Mouse (Mus musculus) limb, embryonic 13.5 days (tissue): ENCODE results near the gene Gm29276. TPM values are rescaled to one million over a fixed set of nuclear protein-coding genes. Genes with fewer than 3 reads are reported as not detected.
"Not testable (repeated sequence)": the region's sequence is repeated elsewhere in the genome, so short reads cannot be mapped to it uniquely, and the experiment has no call there.

Experiments
- ATAC-seq: fragments of 200-750 bp; cut with Nextera tagmentation; 2 replicates; pipeline ENCODE4 v1.8.0; 2017; ENCODE audit warnings: low read depth, moderate number of reproducible peaks, moderate TSS enrichment; ENCODE audit not compliant: low FRiP score
- H3K27ac ChIP-seq: fragments of 300-500 bp; sonication (generic); 2 replicates; pipeline ENCODE4 v1.5.1; 2015; ENCODE audit warnings: inconsistent platforms, mild to moderate bottlenecking, moderate library complexity
- H3K27me3 ChIP-seq: fragments of 300-500 bp; sonication (generic); 2 replicates; pipeline ENCODE4 v1.6.1; 2015; ENCODE audit warnings: mild to moderate bottlenecking, inconsistent platforms
- H3K36me3 ChIP-seq: fragments of 300-500 bp; sonication (generic); 2 replicates; pipeline ENCODE4 v1.6.1; 2015; ENCODE audit warnings: inconsistent platforms, mild to moderate bottlenecking, moderate library complexity
- H3K4me1 ChIP-seq: fragments of 300-500 bp; sonication (generic); 2 replicates; pipeline ENCODE4 v1.6.1; 2015; ENCODE audit warnings: inconsistent platforms
- H3K4me2 ChIP-seq: fragments of 300-500 bp; sonication (generic); replicated peaks from 2 replicates; pipeline ENCODE4 v1.6.1; 2015; ENCODE audit warnings: inconsistent platforms, mild to moderate bottlenecking, moderate library complexity
- H3K4me3 ChIP-seq: fragments of 300-500 bp; sonication (generic); 2 replicates; pipeline ENCODE4 v1.5.1; 2015; ENCODE audit warnings: moderate library complexity, mild to moderate bottlenecking, inconsistent platforms
- H3K9ac ChIP-seq: fragments of 300-500 bp; sonication (generic); 2 replicates; pipeline ENCODE4 v1.6.1; 2015; ENCODE audit warnings: mild to moderate bottlenecking, inconsistent platforms
- H3K9me3 ChIP-seq: fragments of 300-500 bp; sonication (generic); 2 replicates; pipeline ENCODE4 v1.6.1; 2016; ENCODE audit warnings: inconsistent platforms
- WGBS: fragments of 180-500 bp; shearing (Covaris S2); methylation state at CpG from one replicate; pipeline ENCODE4 v1.1.7; 2015; 5-methylcytosine and 5-hydroxymethylcytosine counted together
- polyA plus RNA-seq: library from polyadenylated mRNA; unstranded; fragments of >200 nt; fragmentation: Nextera tagmentation; extraction: Ambion mirVana; gene quantifications from 2 replicates; pipeline ENCODE4 v1.2.1, GENCODE M21; 2015

Gm29276 gene
- polyA plus RNA-seq = not detected in 2 replicates

DNA sequence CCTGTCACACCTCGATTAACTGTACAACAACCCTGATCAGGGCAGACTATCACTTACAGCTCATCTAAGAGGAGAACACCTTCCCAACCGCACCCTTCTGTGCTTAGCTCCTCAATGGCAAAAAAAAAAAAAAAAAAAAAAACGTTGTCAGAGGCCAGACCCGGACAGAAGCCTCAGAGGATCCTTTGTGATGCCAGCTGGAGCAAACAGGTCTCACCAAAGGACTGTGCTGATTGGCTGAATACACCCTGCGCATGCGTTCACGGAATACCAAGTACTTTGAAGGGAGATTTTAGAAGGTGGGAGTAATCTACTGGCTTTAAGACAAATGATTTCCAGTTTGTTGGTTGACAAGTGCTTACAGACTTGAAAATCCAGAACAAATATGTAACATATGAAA is at the start of gene Gm29276:
TSS of gene Gm29276 (minus strand) at position 101 of the 400 bp plus-strand sequence.
- H3K4me1 ChIP-seq, H3K9me3 ChIP-seq, H3K9ac ChIP-seq, H3K4me3 ChIP-seq, H3K27ac ChIP-seq, ATAC-seq, H3K27me3 ChIP-seq, H3K4me2 ChIP-seq, H3K36me3 ChIP-seq: not testable (repeated sequence)
- no CpG with 5 or more reads among the region's 7 CpGs for WGBS
